Mouse (Mus musculus) kidney, postnatal 0 days (tissue): Measurements from ENCODE around the gene Anks1b. TPM values are rescaled to one million over a fixed set of nuclear protein-coding genes. Genes with fewer than 3 reads are reported as not detected.

Source experiments
- ATAC-seq: fragments of 200-750 bp; cut with Nextera tagmentation; replicated peaks from 2 replicates; pipeline ENCODE4 v1.8.0; 2017; ENCODE audit warnings: low read depth, moderate number of reproducible peaks, moderate TSS enrichment, moderate library complexity; ENCODE audit not compliant: low FRiP score
- DNase-seq: peaks from one replicate; pipeline ENCODE4 v3.0.0-alpha.2; 2016; ENCODE audit warnings: low spot score
- H3K27ac ChIP-seq: fragments of 300-500 bp; sonication (generic); 2 replicates; pipeline ENCODE4 v1.5.1; 2014; ENCODE audit warnings: mild to moderate bottlenecking
- H3K27me3 ChIP-seq: fragments of 300-500 bp; sonication (generic); 2 replicates; pipeline ENCODE4 v1.6.1; 2014; ENCODE audit warnings: low read length, mixed read lengths; ENCODE audit not compliant: insufficient read depth
- H3K36me3 ChIP-seq: fragments of 300-500 bp; sonication (generic); 2 replicates; pipeline ENCODE4 v1.6.1; 2014; ENCODE audit warnings: low read length, mixed read lengths; ENCODE audit not compliant: insufficient read depth
- H3K4me1 ChIP-seq: fragments of 300-500 bp; sonication (generic); replicated peaks from 2 replicates; pipeline ENCODE4 v1.6.1; 2014; ENCODE audit warnings: antibody characterized with exemption, low read length, mixed read lengths; ENCODE audit not compliant: insufficient read depth
- H3K4me2 ChIP-seq: fragments of 300-500 bp; sonication (generic); 2 replicates; pipeline ENCODE4 v1.6.1; 2014; ENCODE audit warnings: mild to moderate bottlenecking, low read length, moderate library complexity, mixed read lengths
- H3K4me3 ChIP-seq: fragments of 300-500 bp; sonication (generic); replicated peaks from 2 replicates; pipeline ENCODE4 v1.5.1; 2014; ENCODE audit warnings: low read depth, low read length
- H3K9ac ChIP-seq: fragments of 300-500 bp; sonication (generic); 2 replicates; pipeline ENCODE4 v1.6.1; 2014; ENCODE audit warnings: low read depth, low read length
- H3K9me3 ChIP-seq: fragments of 300-500 bp; sonication (generic); replicated peaks from 2 replicates; pipeline ENCODE4 v1.6.1; 2016; ENCODE audit warnings: low read length, inconsistent platforms, mixed read lengths
- CTCF ChIP-seq: IDR thresholded peaks from 2 replicates; pipeline ENCODE4 v1.5.1; 2016; ENCODE audit warnings: antibody characterized with exemption, low read depth, mild to moderate bottlenecking, moderate library complexity
- WGBS: fragments of 180-500 bp; shearing (Covaris S2); extraction: QIAGEN DNeasy Blood & Tissue Kit; methylation state at CpG from one replicate; pipeline ENCODE4 v1.1.7; 2014; 5-methylcytosine and 5-hydroxymethylcytosine counted together
- polyA plus RNA-seq: library from polyadenylated mRNA; unstranded; fragments of >200 nt; fragmentation: Nextera tagmentation; extraction: Ambion mirVana; gene quantifications from 2 replicates; pipeline ENCODE4 v1.2.1, GENCODE M21; 2015

Anks1b gene
- polyA plus RNA-seq, 1 experiment from 2014 or later = 3.1 TPM

DNA sequence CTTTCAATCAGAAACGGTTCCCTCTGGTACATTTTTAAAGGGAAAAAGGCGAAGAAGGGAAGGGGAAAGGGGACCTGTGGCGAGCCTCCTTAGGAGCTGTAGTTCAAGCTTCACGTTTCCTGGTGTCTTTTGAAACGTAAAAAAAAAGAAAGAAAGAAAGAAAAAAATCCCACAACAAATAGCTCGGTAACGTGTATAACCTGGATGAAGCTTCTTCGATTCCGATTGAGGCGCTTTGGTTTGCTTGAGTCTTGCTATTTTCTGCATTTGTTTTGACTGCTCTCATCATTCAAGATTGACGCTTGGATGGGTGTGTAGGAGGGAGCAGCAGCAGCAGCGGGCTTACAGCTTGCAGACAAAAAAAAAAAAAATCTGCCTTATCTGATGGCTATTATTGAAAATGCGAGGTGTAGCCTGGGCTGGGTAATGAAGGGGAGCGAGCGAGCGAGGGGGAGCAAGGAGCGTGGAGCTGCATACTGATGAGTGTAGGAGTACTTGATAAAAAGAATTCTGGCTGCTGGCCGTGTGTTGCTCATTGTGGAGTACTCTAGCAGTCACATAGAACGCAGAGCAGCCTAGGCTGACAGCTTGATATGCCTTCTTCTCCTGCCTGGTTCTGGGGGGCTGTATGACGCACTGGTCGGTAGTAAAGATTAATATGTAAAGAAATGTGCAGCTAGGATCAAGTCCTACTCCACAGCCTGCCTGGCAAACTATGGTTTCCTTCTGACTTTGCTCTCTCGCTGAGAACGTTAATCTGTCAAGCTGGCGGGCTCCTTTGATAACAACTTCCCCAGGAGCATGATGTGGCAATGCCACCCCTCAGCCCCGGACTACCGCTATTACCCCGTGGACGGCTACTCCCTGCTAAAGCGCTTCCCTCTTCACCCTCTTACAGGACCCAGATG lies 703.1 kb downstream of the Anks1b start:
- Histone ChIP-seq H3K27me3 (no peaks in the 10 kb centered on the region), H3K36me3 (no peaks in the 10 kb centered on the region), H3K4me2 (peak overlapping the region; percentile 59), H3K4me3 (peak overlapping the region; percentile 20; the same call in 1 of the 2 replicates), H3K9me3 (no peaks in the 10 kb centered on the region), H3K4me1 (peaks cover 5% of the 10 kb centered on the region; the same call in 1 of the 2 replicates), H3K9ac (no peak overlapping the region), H3K27ac (no peak overlapping the region)
- ATAC-seq (peak; percentile 85), DNase-seq (peak; percentile 73)
- 14% methylated on average over 29 of the region's 29 CpGs for WGBS
- TF ChIP-seq CTCF = no peak

GRCm38 (mm10) chr10:90577099-90577461 lies 703.8 kb downstream of the Anks1b start:
- peak overlapping the region; percentile 59 for H3K4me2 ChIP-seq
- H3K27ac ChIP-seq = no peak overlapping the region
- DNase-seq (no peak), ATAC-seq (no peak)
- TF ChIP-seq CTCF = no peak
- no peak overlapping the region for H3K9ac ChIP-seq
- WGBS = 44% methylated on average over 6 of the region's 6 CpGs
- peaks cover 5% of the 10 kb centered on the region; the same call in 1 of the 2 replicates for H3K4me1 ChIP-seq
- H3K4me3 ChIP-seq = 0 out of 2 replicates have a peak overlapping the region, but pooled peaks have one; percentile 20
- no peaks in the 10 kb centered on the region for H3K27me3 ChIP-seq
- H3K9me3 ChIP-seq = no peaks in the 10 kb centered on the region
- H3K36me3 ChIP-seq = no peaks in the 10 kb centered on the region

GRCm38 (mm10) chr10:90577777-90578176 lies 704.5 kb downstream of the Anks1b start:
- DNase-seq (no peak), ATAC-seq (no peak)
- no peak overlapping the region for H3K4me2 ChIP-seq
- 62% methylated on average over 9 of the region's 9 CpGs for WGBS
- no peak for TF ChIP-seq CTCF
- H3K27me3 ChIP-seq = no peaks in the 10 kb centered on the region
- H3K9me3 ChIP-seq = no peaks in the 10 kb centered on the region
- no peak overlapping the region for H3K9ac ChIP-seq
- H3K36me3 ChIP-seq = no peaks in the 10 kb centered on the region
- no peak overlapping the region for H3K4me3 ChIP-seq
- H3K4me1 ChIP-seq = peaks cover 5% of the 10 kb centered on the region; the same call in 1 of the 2 replicates
- H3K27ac ChIP-seq = no peak overlapping the region

DNA sequence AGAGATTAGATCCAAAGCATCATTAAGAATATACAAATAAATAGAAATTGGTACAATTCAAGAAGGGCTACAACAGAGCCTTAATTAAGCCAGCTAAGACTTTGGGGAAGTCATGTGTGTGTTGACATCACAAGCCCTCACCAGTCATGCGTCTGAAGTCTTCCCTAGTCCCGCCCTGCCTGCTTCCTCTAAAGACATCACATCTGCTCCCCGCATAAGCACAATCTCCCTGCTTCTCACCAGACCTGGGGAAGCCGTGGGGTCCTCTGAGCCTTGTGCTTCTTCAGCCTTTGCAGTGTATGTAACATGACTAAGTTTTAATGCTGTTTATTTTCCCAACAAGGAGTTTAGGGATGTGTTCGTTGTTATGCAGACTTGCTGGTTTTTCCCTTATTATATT lies 706.7 kb downstream of the Anks1b start:
- Histone ChIP-seq H3K4me2 (no peak overlapping the region), H3K9me3 (no peaks in the 10 kb centered on the region), H3K9ac (no peak overlapping the region), H3K36me3 (no peaks in the 10 kb centered on the region), H3K27me3 (no peaks in the 10 kb centered on the region), H3K4me3 (no peak overlapping the region), H3K27ac (no peak overlapping the region), H3K4me1 (peaks cover 5% of the 10 kb centered on the region; the same call in 1 of the 2 replicates)
- 80% methylated on average over 5 of the region's 5 CpGs for WGBS
- no peak for ATAC-seq
- TF ChIP-seq CTCF = no peak
- no peak for DNase-seq

DNA sequence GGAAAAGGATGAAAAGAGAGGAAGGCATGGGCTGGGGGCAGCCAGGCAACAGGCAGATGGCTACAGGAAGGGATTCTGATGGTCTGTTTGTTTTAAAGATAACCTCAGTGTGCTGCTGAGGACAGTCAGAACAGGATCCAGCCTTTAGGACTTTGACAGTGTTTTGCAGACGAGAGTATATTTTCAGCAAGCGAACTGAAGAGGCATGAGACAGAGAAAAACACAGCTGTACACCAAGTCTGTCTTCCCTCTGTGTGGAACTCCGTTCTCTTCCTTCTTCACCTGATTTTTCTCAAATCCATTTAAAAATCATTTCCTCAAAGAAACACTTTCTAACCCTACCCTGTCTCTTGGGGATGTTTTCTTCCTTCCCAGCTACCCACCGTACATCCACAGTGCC lies 710.7 kb downstream of the Anks1b start:
- no peak overlapping the region for H3K9ac ChIP-seq
- no peak for DNase-seq
- no peak overlapping the region for H3K4me2 ChIP-seq
- H3K9me3 ChIP-seq = no peaks in the 10 kb centered on the region
- no peak overlapping the region for H3K4me3 ChIP-seq
- no peak for TF ChIP-seq CTCF
- H3K4me1 ChIP-seq = no peaks in the 10 kb centered on the region
- WGBS = 77% methylated on average over 4 of the region's 4 CpGs
- no peaks in the 10 kb centered on the region for H3K27me3 ChIP-seq
- H3K36me3 ChIP-seq = no peaks in the 10 kb centered on the region
- no peak for ATAC-seq
- H3K27ac ChIP-seq = no peak overlapping the region

GRCm38 (mm10) chr10:90596142-90596541 lies 722.8 kb downstream of the Anks1b start:
- H3K9ac ChIP-seq = no peak overlapping the region
- DNase-seq (peak; percentile 7), ATAC-seq (no peak)
- no peak for TF ChIP-seq CTCF
- WGBS = 13% methylated on average over 3 of the region's 3 CpGs
- H3K4me1 ChIP-seq = no peaks in the 10 kb centered on the region
- H3K4me2 ChIP-seq = no peak overlapping the region
- H3K9me3 ChIP-seq = no peaks in the 10 kb centered on the region
- no peaks in the 10 kb centered on the region for H3K36me3 ChIP-seq
- H3K4me3 ChIP-seq = no peak overlapping the region
- no peaks in the 10 kb centered on the region for H3K27me3 ChIP-seq
- no peak overlapping the region for H3K27ac ChIP-seq
